Mouse (Mus musculus): ENCODE results near the gene Apaf1.

The Apaf1 gene

GRCm38 (mm10) chr10:90974491-90974890 lies 108.1 kb downstream of the Apaf1 start:
- no peak for DNase-seq (ENCODE audit: low read depth, low spot score)

GRCm38 (mm10) chr10:90974084-90974483 lies 108.5 kb downstream of the Apaf1 start:
- no peak for DNase-seq (ENCODE audit: low read depth, low spot score)

- DNase-seq (ENCODE audit: low read depth, low spot score), result no peak
These were observed 112.0 kb downstream of the Apaf1 start for GRCm38 (mm10) chr10:90970560-90970959.

GRCm38 (mm10) chr10:90969355-90970174 lies 113.0 kb downstream of the Apaf1 start:
- peak; percentile 25 for DNase-seq (ENCODE audit: low read depth, low spot score)

GRCm38 (mm10) chr10:90968247-90968646 lies 114.3 kb downstream of the Apaf1 start:
- DNase-seq (ENCODE audit: low read depth, low spot score), result no peak

DNA sequence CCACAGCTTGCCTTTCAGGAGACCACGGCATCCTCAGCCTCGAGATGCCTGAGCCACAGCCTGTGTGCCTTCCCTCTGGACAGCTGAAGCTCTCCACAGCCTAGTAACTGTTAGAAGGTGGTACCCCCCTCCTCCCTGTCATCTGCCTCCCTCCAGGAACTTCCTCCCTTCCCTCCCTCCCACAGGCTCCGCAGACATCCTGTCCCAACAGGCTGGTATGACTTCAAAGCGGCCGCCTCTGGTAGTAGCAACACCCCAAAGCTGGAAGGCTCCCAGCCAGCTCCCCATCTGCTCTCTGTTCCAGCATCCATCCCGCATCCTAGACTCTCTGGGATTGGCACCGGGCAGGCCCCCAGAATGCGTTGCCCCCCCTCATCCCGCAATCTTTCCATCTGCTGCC lies 115.7 kb downstream of the Apaf1 start:
- DNase-seq (ENCODE audit: low read depth, low spot score), result no peak

- DNase-seq (ENCODE audit: low read depth, low spot score), result no peak
These were observed 116.8 kb downstream of the Apaf1 start for GRCm38 (mm10) chr10:90965671-90966315.

GRCm38 (mm10) chr10:90964511-90964910 lies 118.1 kb downstream of the Apaf1 start:
- DNase-seq (ENCODE audit: low read depth, low spot score), result no peak

DNA sequence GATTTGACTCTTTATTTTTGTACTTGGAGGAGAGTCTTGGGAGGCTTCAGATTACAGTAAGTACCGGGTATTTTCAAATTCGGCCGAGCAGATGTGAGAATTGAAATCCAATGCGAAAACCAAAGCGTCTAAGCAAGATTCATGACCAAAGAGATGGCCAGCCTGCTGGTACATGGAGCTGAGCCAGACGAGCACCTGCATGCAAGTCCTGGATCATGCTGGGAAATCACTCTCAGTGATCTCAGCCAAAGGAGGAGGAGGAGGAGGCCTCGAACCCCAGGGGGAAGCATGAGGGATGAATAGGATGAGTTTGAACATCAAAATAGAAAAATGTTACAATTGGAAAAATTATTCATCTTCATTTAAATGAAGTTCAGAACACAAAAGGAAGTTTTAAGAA lies 122.2 kb downstream of the Apaf1 start:
- no peak for DNase-seq (ENCODE audit: low read depth, low spot score)

GRCm38 (mm10) chr10:90953821-90954220 lies 128.7 kb downstream of the Apaf1 start:
- DNase-seq (ENCODE audit: low read depth, low spot score), result no peak

- no peak for DNase-seq (ENCODE audit: low read depth, low spot score)
These were observed 129.4 kb downstream of the Apaf1 start for GRCm38 (mm10) chr10:90953103-90953709.

DNA sequence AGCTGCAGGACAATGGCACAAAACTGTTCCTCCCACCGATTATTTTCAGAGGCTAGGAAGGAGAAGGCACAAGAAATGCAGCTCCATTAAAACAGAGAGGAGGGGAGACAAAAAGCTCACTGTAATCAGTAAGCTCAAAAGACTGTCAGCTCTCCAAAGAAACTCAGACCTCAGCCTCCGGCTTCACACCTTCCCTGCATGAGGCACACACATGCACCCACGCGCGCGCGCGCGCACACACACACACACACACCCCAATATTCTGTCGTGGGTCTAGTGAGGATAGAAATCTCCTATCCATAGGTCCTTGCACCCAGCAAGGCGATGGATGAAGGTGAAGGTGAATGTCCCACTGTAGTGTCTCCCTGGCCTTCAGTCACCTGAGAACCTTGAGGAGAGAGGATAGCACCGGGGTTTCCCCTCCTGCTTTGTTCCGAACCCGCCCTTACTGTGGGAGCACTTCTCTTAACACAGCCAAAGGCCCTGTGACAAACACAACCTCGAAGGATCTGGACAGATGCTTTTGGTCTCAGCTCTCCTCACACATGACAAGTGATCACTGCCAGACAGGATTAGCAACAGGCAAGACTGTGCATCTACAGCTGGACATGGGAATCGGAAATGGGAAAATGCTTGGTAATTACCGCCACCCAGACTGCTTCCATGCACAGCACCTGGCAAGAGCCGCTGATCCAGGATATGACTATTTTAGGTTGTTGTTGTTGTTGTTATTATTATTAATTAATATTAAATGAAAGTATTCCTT lies 134.8 kb downstream of the Apaf1 start:
- DNase-seq (ENCODE audit: low read depth, low spot score), result no peak

DNA sequence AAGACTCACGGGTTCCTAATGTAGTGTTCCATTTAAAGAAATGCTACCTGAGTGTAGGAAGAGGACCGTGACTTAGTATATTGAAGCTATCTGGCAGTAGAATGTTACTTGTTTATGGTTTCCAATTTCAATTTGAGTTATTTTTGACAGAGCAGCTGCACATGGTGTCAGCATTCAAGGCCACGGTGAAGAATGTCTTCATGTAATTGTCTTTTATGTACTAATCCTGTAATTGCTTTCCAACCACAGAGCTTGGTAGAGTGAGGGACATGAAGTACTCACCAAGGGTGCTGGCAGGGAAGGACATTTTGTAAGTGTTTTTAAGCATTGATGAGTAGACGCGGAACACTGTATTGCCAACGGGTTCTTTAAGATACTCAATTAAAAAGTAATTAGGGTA lies 135.5 kb downstream of the Apaf1 start:
- no peak for DNase-seq (ENCODE audit: low read depth, low spot score)

GRCm38 (mm10) chr10:90942001-90942700 lies 140.4 kb downstream of the Apaf1 start:
- no peak for DNase-seq (ENCODE audit: low read depth, low spot score)

- DNase-seq (ENCODE audit: low read depth, low spot score), result no peak
These were observed 141.7 kb downstream of the Apaf1 start for GRCm38 (mm10) chr10:90940521-90941520.

All from CD4-positive, CD25-positive, alpha-beta regulatory T cell, adult 2 months (primary cell).